ENCODE assay signal across 8 mouse cellular contexts in the genomic region with DNA sequence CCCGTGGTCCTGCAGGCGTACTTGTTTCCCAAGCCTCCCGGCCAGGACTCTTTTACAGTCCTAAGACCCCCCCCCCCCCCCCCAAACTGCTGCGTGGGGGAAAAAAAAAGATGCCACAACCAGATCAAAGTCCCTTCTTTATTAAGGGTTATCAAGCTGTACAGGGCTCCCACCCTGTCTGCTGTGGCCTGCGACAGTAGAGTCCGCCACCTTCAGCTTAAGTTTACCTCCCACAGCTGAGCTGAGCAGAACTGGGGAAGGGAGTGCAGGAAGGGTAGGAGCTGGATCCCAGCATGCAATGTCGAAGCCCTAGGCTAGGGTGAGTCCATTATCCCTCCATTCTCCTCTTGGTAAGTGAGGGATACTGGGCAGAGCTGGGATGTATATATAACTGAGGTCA. TPM values are rescaled to one million over a fixed set of nuclear protein-coding genes. Genes with fewer than 3 reads are reported as not detected.
DNase-seq lines count a peak whose midpoint lies in the region; ATAC-seq and TF ChIP-seq lines count a peak whose summit lies in the region.

No protein-coding gene starts in this region.

- H3K4me3 ChIP-seq in lung, postnatal 0 days (ENCODE audit: low read depth, low read length): no peak overlapping the region
- peak overlapping the region; percentile 58 for H3K4me3 ChIP-seq in forebrain, postnatal 0 days (ENCODE audit: low read depth, low read length)
- H3K4me3 ChIP-seq in liver, embryonic 14.5 days (ENCODE audit: insufficient read depth in 1 of 2, low read depth in 2 of 2, low read length in 2 of 2): peak overlapping the region in 1 of 2 experiments; percentile 70; a peak in 2 of 4 replicates
- H3K4me3 ChIP-seq in stomach, embryonic 16.5 days (replicated peaks; ENCODE audit: low read length): peak overlapping the region; percentile 61; the same call in 1 of the 2 replicates

- no peak for TF ChIP-seq CTCF in lung, postnatal 0 days (IDR thresholded peaks at IDR 0.05)
- no peak for TF ChIP-seq CTCF in forebrain, postnatal 0 days (IDR thresholded peaks at IDR 0.05; ENCODE audit: low read depth)
- TF ChIP-seq CTCF in liver, embryonic 14.5 days (IDR thresholded peaks at IDR 0.05; ENCODE audit: low read depth): no peak

- H3K4me2 ChIP-seq in lung, postnatal 0 days (replicated peaks; ENCODE audit: low read depth, low read length): peak overlapping the region; percentile 92
- H3K4me2 ChIP-seq in forebrain, postnatal 0 days (ENCODE audit: low read depth): peak overlapping the region; percentile 100
- H3K4me2 ChIP-seq in liver, embryonic 14.5 days (ENCODE audit: low read depth): peak overlapping the region; percentile 79
- H3K4me2 ChIP-seq in stomach, embryonic 16.5 days (ENCODE audit: low read depth, low read length): peak overlapping the region; percentile 97

- H3K27me3 ChIP-seq in lung, postnatal 0 days (replicated peaks; ENCODE audit: insufficient read depth, low read length): no peaks in the 10 kb centered on the region
- H3K27me3 ChIP-seq in forebrain, postnatal 0 days (ENCODE audit: insufficient read depth, low read length): no peaks in the 10 kb centered on the region
- no peaks in the 10 kb centered on the region for H3K27me3 ChIP-seq in liver, embryonic 14.5 days (ENCODE audit: control insufficient read depth, insufficient read depth, low read length)
- H3K27me3 ChIP-seq in stomach, embryonic 16.5 days (ENCODE audit: control insufficient read depth, insufficient read depth, low read length): no peaks in the 10 kb centered on the region

- DNase-seq in lung, postnatal 0 days (ENCODE audit: low spot score): no peak
- no peak for DNase-seq in lung, postnatal 25 days (ENCODE audit: low spot score)
- no peak for DNase-seq in forebrain, postnatal 0 days
- no peak for DNase-seq in liver, embryonic 14.5 days (ENCODE audit: low read depth in 3 of 3, low spot score in 3 of 3)
- DNase-seq in urinary bladder, postnatal 36 days (ENCODE audit: low spot score in 2 of 2): no peak
- no peak for DNase-seq in adrenal gland, postnatal 36 days
- no peak for DNase-seq in thymus, postnatal 36 days

- no peak overlapping the region for H3K27ac ChIP-seq in lung, postnatal 0 days (ENCODE audit: low read length)
- no peak overlapping the region for H3K27ac ChIP-seq in forebrain, postnatal 0 days (ENCODE audit: low read depth, low read length)
- H3K27ac ChIP-seq in liver, embryonic 14.5 days: peak overlapping the region; percentile 80
- no peak overlapping the region for H3K27ac ChIP-seq in stomach, embryonic 16.5 days (ENCODE audit: low read length)

- ATAC-seq in lung, postnatal 0 days: no peak
- no peak for ATAC-seq in forebrain, postnatal 0 days
- no peak for ATAC-seq in liver, embryonic 14.5 days (ENCODE audit: insufficient read depth)
- no peak for ATAC-seq in stomach, embryonic 16.5 days (ENCODE audit: insufficient read depth, low FRiP score)

- 23% methylated on average over 6 of the region's 7 CpGs for WGBS in lung, postnatal 0 days
- 39% methylated on average over 7 of the region's 7 CpGs for WGBS in forebrain, postnatal 0 days
- WGBS in liver, embryonic 14.5 days (ENCODE audit: insufficient replicate concordance): 33% methylated on average over 7 of the region's 7 CpGs
- 31% methylated on average over 7 of the region's 7 CpGs for WGBS in stomach, embryonic 16.5 days

- peaks cover 28% of the 10 kb centered on the region for H3K36me3 ChIP-seq in lung, postnatal 0 days (ENCODE audit: insufficient read depth, low read length)
- H3K36me3 ChIP-seq in forebrain, postnatal 0 days (ENCODE audit: insufficient read depth): peaks cover 58% of the 10 kb centered on the region
- H3K36me3 ChIP-seq in liver, embryonic 14.5 days (replicated peaks; ENCODE audit: control insufficient read depth, insufficient read depth, low read depth): peaks cover 70% of the 10 kb centered on the region
- H3K36me3 ChIP-seq in stomach, embryonic 16.5 days (ENCODE audit: control insufficient read depth, insufficient read depth, low read length): peaks cover 9% of the 10 kb centered on the region

- no peaks in the 10 kb centered on the region for H3K9me3 ChIP-seq in lung, postnatal 0 days (ENCODE audit: low read length)
- H3K9me3 ChIP-seq in forebrain, postnatal 0 days (ENCODE audit: low read length): no peaks in the 10 kb centered on the region
- H3K9me3 ChIP-seq in liver, embryonic 14.5 days (ENCODE audit: control insufficient read depth, low read length): no peaks in the 10 kb centered on the region
- 0 out of 2 replicates have a peak, but pooled peaks cover 3% of the 10 kb centered on the region for H3K9me3 ChIP-seq in stomach, embryonic 16.5 days (replicated peaks; ENCODE audit: control insufficient read depth, low read length)

- TF ChIP-seq EP300 in lung, postnatal 0 days (IDR thresholded peaks at IDR 0.05): no peak
- TF ChIP-seq EP300 in liver, embryonic 14.5 days (IDR thresholded peaks at IDR 0.05; ENCODE audit: low read depth): no peak

- H3K4me1 ChIP-seq in lung, postnatal 0 days (ENCODE audit: insufficient read depth, low read depth, low read length): no peaks in the 10 kb centered on the region; the same call in none of the 2 replicates
- peaks cover 14% of the 10 kb centered on the region for H3K4me1 ChIP-seq in forebrain, postnatal 0 days (ENCODE audit: insufficient read depth)
- H3K4me1 ChIP-seq in liver, embryonic 14.5 days (replicated peaks; ENCODE audit: control insufficient read depth in 2 of 2, insufficient read depth in 2 of 2, low read length in 1 of 2): peaks cover 16 to 18% of the 10 kb centered on the region in 2 experiments
- H3K4me1 ChIP-seq in stomach, embryonic 16.5 days (ENCODE audit: control insufficient read depth, insufficient read depth, low read length): peaks cover 13% of the 10 kb centered on the region

- no peak overlapping the region for H3K9ac ChIP-seq in lung, postnatal 0 days (replicated peaks; ENCODE audit: low read depth)
- H3K9ac ChIP-seq in forebrain, postnatal 0 days: no peak overlapping the region
- H3K9ac ChIP-seq in liver, embryonic 14.5 days (replicated peaks): peak overlapping the region; percentile 55
- H3K9ac ChIP-seq in stomach, embryonic 16.5 days (ENCODE audit: low read length): 0 out of 2 replicates have a peak overlapping the region, but pooled peaks have one; percentile 5

RNA-seq across cellular contexts. Expression of a gene that starts 0.5 kb away (rescaled TPM):
- 9.4 and 11.7 TPM in 2 replicates for polyA plus RNA-seq in lung, postnatal 0 days (2015; fragmentation: Nextera tagmentation; extraction: Ambion mirVana)
- 40.7 and 42.5 TPM in 2 replicates for total RNA-seq in forebrain, postnatal 0 days (2014; rRNA removed)
- polyA plus RNA-seq in forebrain, postnatal 0 days (2015; fragmentation: Nextera tagmentation; extraction: Ambion mirVana): 46.0 and 52.5 TPM in 2 replicates
- 31.4 and 41.4 TPM in 2 replicates for polyA plus RNA-seq in liver, embryonic 14.5 days (2012; rRNA removed)
- polyA plus RNA-seq in liver, embryonic 14.5 days (2014; fragmentation: Nextera tagmentation; extraction: Ambion mirVana): 48.9 and 58.5 TPM in 2 replicates
- 23.2 and 27.7 TPM in 2 replicates for polyA plus RNA-seq in stomach, embryonic 16.5 days (2015; fragmentation: Nextera tagmentation; extraction: Ambion mirVana)
- total RNA-seq in adrenal gland, postnatal 36 days (2021): 10 to 100 TPM; 24.9 to 33.9 TPM

RNA-seq across cellular contexts. Expression of a gene that starts 11.2 kb away (rescaled TPM):
- polyA plus RNA-seq in lung, postnatal 0 days (2015; fragmentation: Nextera tagmentation; extraction: Ambion mirVana): 15.9 and 17.2 TPM in 2 replicates
- 17.9 and 22.2 TPM in 2 replicates for total RNA-seq in forebrain, postnatal 0 days (2014; rRNA removed)
- 12.5 and 13.5 TPM in 2 replicates for polyA plus RNA-seq in forebrain, postnatal 0 days (2015; fragmentation: Nextera tagmentation; extraction: Ambion mirVana)
- polyA plus RNA-seq in liver, embryonic 14.5 days (2012; rRNA removed): 6.3 and 7.6 TPM in 2 replicates
- 4.8 and 7.2 TPM in 2 replicates for polyA plus RNA-seq in liver, embryonic 14.5 days (2014; fragmentation: Nextera tagmentation; extraction: Ambion mirVana)
- 26.3 and 26.5 TPM in 2 replicates for polyA plus RNA-seq in stomach, embryonic 16.5 days (2015; fragmentation: Nextera tagmentation; extraction: Ambion mirVana)
- total RNA-seq in adrenal gland, postnatal 36 days (2021): 10 to 100 TPM; 13.7 to 16.8 TPM

RNA-seq across cellular contexts. Expression of a gene that starts 11.3 kb away (rescaled TPM):
- polyA plus RNA-seq in lung, postnatal 0 days (2015; fragmentation: Nextera tagmentation; extraction: Ambion mirVana): 23.7 and 28.3 TPM in 2 replicates
- total RNA-seq in forebrain, postnatal 0 days (2014; rRNA removed): 53.2 and 76.1 TPM in 2 replicates
- polyA plus RNA-seq in forebrain, postnatal 0 days (2015; fragmentation: Nextera tagmentation; extraction: Ambion mirVana): 47.2 and 57.9 TPM in 2 replicates
- polyA plus RNA-seq in liver, embryonic 14.5 days (2012; rRNA removed): 17.4 and 23.6 TPM in 2 replicates
- 16.4 and 18.3 TPM in 2 replicates for polyA plus RNA-seq in liver, embryonic 14.5 days (2014; fragmentation: Nextera tagmentation; extraction: Ambion mirVana)
- polyA plus RNA-seq in stomach, embryonic 16.5 days (2015; fragmentation: Nextera tagmentation; extraction: Ambion mirVana): 28.4 TPM in 2 replicates
- 10 to 100 TPM; 38.0 to 43.7 TPM for total RNA-seq in adrenal gland, postnatal 36 days (2021)

RNA-seq across cellular contexts. Expression of a gene that starts 12.3 kb away (rescaled TPM):
- 50.5 and 56.1 TPM in 2 replicates for polyA plus RNA-seq in lung, postnatal 0 days (2015; fragmentation: Nextera tagmentation; extraction: Ambion mirVana)
- 33.1 and 43.5 TPM in 2 replicates for total RNA-seq in forebrain, postnatal 0 days (2014; rRNA removed)
- polyA plus RNA-seq in forebrain, postnatal 0 days (2015; fragmentation: Nextera tagmentation; extraction: Ambion mirVana): 44.9 and 48.4 TPM in 2 replicates
- 35.3 and 43.5 TPM in 2 replicates for polyA plus RNA-seq in liver, embryonic 14.5 days (2012; rRNA removed)
- 40.6 and 41.6 TPM in 2 replicates for polyA plus RNA-seq in liver, embryonic 14.5 days (2014; fragmentation: Nextera tagmentation; extraction: Ambion mirVana)
- 43.3 and 45.3 TPM in 2 replicates for polyA plus RNA-seq in stomach, embryonic 16.5 days (2015; fragmentation: Nextera tagmentation; extraction: Ambion mirVana)
- total RNA-seq in adrenal gland, postnatal 36 days (2021): 10 to 100 TPM; 30.2 to 35.1 TPM

RNA-seq across cellular contexts. Expression of a gene that starts 29.9 kb away (rescaled TPM):
- polyA plus RNA-seq in lung, postnatal 0 days (2015; fragmentation: Nextera tagmentation; extraction: Ambion mirVana): 8.6 and 10.1 TPM in 2 replicates
- 15.0 and 18.5 TPM in 2 replicates for total RNA-seq in forebrain, postnatal 0 days (2014; rRNA removed)
- polyA plus RNA-seq in forebrain, postnatal 0 days (2015; fragmentation: Nextera tagmentation; extraction: Ambion mirVana): 10.3 and 12.4 TPM in 2 replicates
- polyA plus RNA-seq in liver, embryonic 14.5 days (2012; rRNA removed): 4.0 and 4.9 TPM in 2 replicates
- polyA plus RNA-seq in liver, embryonic 14.5 days (2014; fragmentation: Nextera tagmentation; extraction: Ambion mirVana): 3.2 and 4.3 TPM in 2 replicates
- polyA plus RNA-seq in stomach, embryonic 16.5 days (2015; fragmentation: Nextera tagmentation; extraction: Ambion mirVana): 18.2 and 20.1 TPM in 2 replicates
- 10 to 100 TPM; 20.2 to 22.2 TPM for total RNA-seq in adrenal gland, postnatal 36 days (2021)

Comparison
In these comparisons a context has a peak if more than half of its experiments do, and no peak if none do; other contexts are left out.
1. H3K9ac ChIP-seq: peak in liver, embryonic 14.5 days (single experiment) and stomach, embryonic 16.5 days (single experiment); none in lung, postnatal 0 days (single experiment) and forebrain, postnatal 0 days (single experiment).
2. Peak in every context shown above with its lines, with median percentiles within 50 percentile points of each other: H3K4me2 ChIP-seq.